Mouse (Mus musculus): ENCODE results near the gene Plppr2. TPM values are rescaled to one million over a fixed set of nuclear protein-coding genes. Genes with fewer than 3 reads are reported as not detected.

Gene Plppr2
- total RNA-seq, 2 experiments from 2014 or later: 1.5 to 2.0 TPM

GRCm38 (mm10) chr9:21996178-21996867 lies 59.5 kb downstream of the Plppr2 start:
- intact Hi-C loops (cut with DNase I): no loop called here
- no peak for DNase-seq (ENCODE audit: low spot score)

Other genes with a start within 250 kb of the Plppr2 start
- gene Ldlr, start 213.6 kb upstream of the Plppr2 start, total RNA-seq (2021): 1 to 10 TPM; 2.7 to 3.1 TPM
- gene Spc24, start 176.7 kb upstream of the Plppr2 start, total RNA-seq (2021): 1 to 10 TPM; 3.2 to 4.0 TPM
- 10 to 100 TPM; 52.5 to 58.0 TPM for gene Kank2, start 138.3 kb upstream of the Plppr2 start, total RNA-seq (2021)
- gene Angptl8, start 101.5 kb upstream of the Plppr2 start, total RNA-seq (2021): not detected
- gene Dock6, start 84.4 kb upstream of the Plppr2 start, total RNA-seq (2021): 10 to 100 TPM; 34.9 to 36.9 TPM
- gene Rab3d, start 18.8 kb upstream of the Plppr2 start, total RNA-seq (2021): 10 to 100 TPM in 1 of 2 experiments, 1 to 10 TPM in 1; 9.2 to 12.1 TPM
- gene Ccdc159, start 9.6 kb upstream of the Plppr2 start, total RNA-seq (2021): 1 to 10 TPM; 1.8 to 2.8 TPM
- gene Tmem205, start 9.5 kb upstream of the Plppr2 start, total RNA-seq (2021): 10 to 100 TPM; 39.4 to 46.2 TPM
- 1 to 10 TPM; 5.8 to 7.4 TPM for gene Swsap1, start 18.7 kb downstream of the Plppr2 start, total RNA-seq (2021)
- gene Epor, start 26.5 kb downstream of the Plppr2 start, total RNA-seq (2021): 1 to 10 TPM in 1 of 2 experiments, under 1 TPM in 1; 0.83 to 1.6 TPM
- 1 to 10 TPM; 2.0 to 3.2 TPM for gene Rgl3, start 52.4 kb downstream of the Plppr2 start, total RNA-seq (2021)
- not detected for gene Ccdc151, start 65.6 kb downstream of the Plppr2 start, total RNA-seq (2021)
- gene Prkcsh, start 65.8 kb downstream of the Plppr2 start, total RNA-seq (2021): 10 to 100 TPM; 63.0 to 71.8 TPM
- under 1 TPM; 0.21 to 0.50 TPM for gene Elavl3, start 115.0 kb downstream of the Plppr2 start, total RNA-seq (2021)
- gene Gm49318, start 134.2 kb downstream of the Plppr2 start, total RNA-seq (2021): not detected
- 1 to 10 TPM; 4.0 to 4.3 TPM for gene Zfp653, start 134.3 kb downstream of the Plppr2 start, total RNA-seq (2021)
- 100 to 1,000 TPM; 103 TPM for gene Ecsit, start 148.4 kb downstream of the Plppr2 start, total RNA-seq (2021)
- 10 to 100 TPM in 1 of 2 experiments, 1 to 10 TPM in 1; 7.6 to 10.4 TPM for gene Cnn1, start 162.2 kb downstream of the Plppr2 start, total RNA-seq (2021)
- gene Elof1, start 180.1 kb downstream of the Plppr2 start, total RNA-seq (2021): 10 to 100 TPM; 36.8 to 39.8 TPM
- 1 to 10 TPM; 1.6 to 3.5 TPM for gene Acp5, start 198.7 kb downstream of the Plppr2 start, total RNA-seq (2021)
- gene Pigyl, start 219.8 kb downstream of the Plppr2 start, total RNA-seq (2021): 10 to 100 TPM; 50.3 to 52.6 TPM

Measured in heart, postnatal 25 days (tissue).